Mouse (Mus musculus): ENCODE results near the gene Bik. TPM values are rescaled to one million over a fixed set of nuclear protein-coding genes. Genes with fewer than 3 reads are reported as not detected.

The Bik gene
- polyA plus RNA-seq, 1 experiment = 0.91 TPM

DNA sequence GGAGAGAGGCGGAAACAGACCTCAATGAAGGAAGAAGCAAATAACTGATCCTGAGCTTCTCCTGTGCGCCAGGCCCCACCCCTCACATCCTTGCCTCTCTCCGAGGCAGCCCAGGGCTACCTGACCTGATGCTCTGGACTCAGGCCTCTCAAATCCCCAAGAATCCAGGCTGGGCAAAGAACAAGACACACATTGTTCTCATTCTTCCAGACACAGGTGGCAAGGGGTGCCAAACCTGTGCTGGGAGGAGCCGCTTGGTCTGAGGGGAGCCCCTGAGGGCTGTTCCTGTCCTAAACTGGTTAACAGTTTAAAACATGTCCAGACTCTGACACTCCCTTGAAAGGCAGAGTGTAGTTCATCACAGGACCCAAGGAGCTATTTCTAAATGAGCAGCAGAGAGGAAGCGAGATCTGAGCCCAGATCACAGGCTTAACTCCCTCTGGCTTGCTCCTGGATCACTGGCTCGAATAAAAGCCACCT, 58.1 kb downstream of the Bik start:
- Histone ChIP-seq H3K27me3 (ENCODE audit: control insufficient read depth, insufficient read depth, insufficient read length) (no peaks in the 10 kb centered on the region), H3K79me3 (ENCODE audit: low read depth) (peaks cover 6% of the 10 kb centered on the region), H3ac (ENCODE audit: control insufficient read depth, insufficient read length, low read depth) (no peak overlapping the region), H3K36me3 (ENCODE audit: control insufficient read depth, insufficient read depth) (peaks cover 90% of the 10 kb centered on the region), H3K4me3 (ENCODE audit: insufficient read depth, poor library complexity, severe bottlenecking) (no peak overlapping the region), H3K79me2 (ENCODE audit: control insufficient read depth, insufficient read depth) (peaks cover 19% of the 10 kb centered on the region)
- TF ChIP-seq FOSL1 (IDR thresholded peaks at IDR 0.05; ENCODE audit: insufficient read depth, low read length, poor library complexity, severe bottlenecking) = no peak
- TF ChIP-seq CEBPB (IDR thresholded peaks at IDR 0.05; ENCODE audit: low read depth) = no peak

DNA sequence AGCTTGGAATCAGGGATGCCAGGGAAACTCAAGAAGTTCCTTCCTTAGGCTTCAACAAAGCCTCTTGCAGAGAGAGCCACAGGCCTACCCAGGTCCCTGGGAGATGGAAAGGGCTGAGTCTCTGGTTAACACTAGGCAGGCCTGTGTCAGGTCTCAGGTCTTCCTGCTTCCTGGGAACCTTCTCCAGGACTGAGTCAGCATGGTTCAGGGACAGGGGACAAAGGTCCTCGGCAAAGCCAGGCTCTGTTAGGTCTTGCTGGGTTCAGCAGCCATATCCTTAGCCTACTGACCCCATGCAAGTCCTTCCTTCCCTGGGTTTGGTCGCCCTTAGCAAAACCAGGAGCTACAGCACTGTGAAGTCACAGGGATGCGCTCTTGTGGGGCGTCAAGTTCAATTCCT, 64.2 kb downstream of the Bik start:
- H3K4me3 ChIP-seq (ENCODE audit: insufficient read depth, poor library complexity, severe bottlenecking) = no peak overlapping the region
- H3K27me3 ChIP-seq (ENCODE audit: control insufficient read depth, insufficient read depth, insufficient read length) = no peaks in the 10 kb centered on the region
- peaks cover 54% of the 10 kb centered on the region for H3K79me3 ChIP-seq (ENCODE audit: low read depth)
- H3K36me3 ChIP-seq (ENCODE audit: control insufficient read depth, insufficient read depth) = peaks cover 53% of the 10 kb centered on the region
- no peak overlapping the region for H3ac ChIP-seq (ENCODE audit: control insufficient read depth, insufficient read length, low read depth)
- no peak for TF ChIP-seq FOSL1 (IDR thresholded peaks at IDR 0.05; ENCODE audit: insufficient read depth, low read length, poor library complexity, severe bottlenecking)
- TF ChIP-seq CEBPB (IDR thresholded peaks at IDR 0.05; ENCODE audit: low read depth) = no peak
- no peak for TF ChIP-seq USF1 (IDR thresholded peaks at IDR 0.05; ENCODE audit: low read depth)
- TF ChIP-seq MYOG (IDR thresholded peaks at IDR 0.05; ENCODE audit: control insufficient read depth, extremely low read depth, insufficient read length) = no peak
- no peak for TF ChIP-seq CTCF (IDR thresholded peaks at IDR 0.05; ENCODE audit: control insufficient read depth, insufficient read depth, insufficient read length)
- no peak for TF ChIP-seq MYOD1 (IDR thresholded peaks at IDR 0.05; ENCODE audit: control insufficient read depth, insufficient read length, low read depth)
- TF ChIP-seq MAX (IDR thresholded peaks at IDR 0.05) = no peak
- peaks cover 71% of the 10 kb centered on the region for H3K79me2 ChIP-seq (ENCODE audit: control insufficient read depth, insufficient read depth)

DNA sequence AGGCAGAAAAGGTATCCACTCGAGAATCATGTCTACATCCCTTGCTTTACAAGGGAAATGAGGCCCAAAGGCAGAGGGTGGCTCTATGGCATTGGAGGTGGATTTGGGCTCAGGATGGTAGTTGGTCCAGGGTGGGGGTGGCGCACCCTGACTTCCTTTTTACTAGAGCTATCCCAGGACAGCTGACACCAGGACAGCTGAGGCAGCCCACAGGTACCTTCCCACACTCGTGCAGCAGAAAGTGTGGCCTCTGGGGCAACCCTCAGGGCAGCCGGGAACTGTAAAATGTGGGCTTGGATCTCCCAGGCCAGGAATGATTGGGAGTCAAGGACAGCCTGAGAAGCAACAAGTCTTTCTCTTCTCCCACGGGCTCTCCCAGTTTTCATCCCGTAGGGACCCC, 65.1 kb downstream of the Bik start:
- H3K79me3 ChIP-seq (ENCODE audit: low read depth) = peaks cover 54% of the 10 kb centered on the region
- H3K36me3 ChIP-seq (ENCODE audit: control insufficient read depth, insufficient read depth) = peaks cover 44% of the 10 kb centered on the region
- peaks cover 71% of the 10 kb centered on the region for H3K79me2 ChIP-seq (ENCODE audit: control insufficient read depth, insufficient read depth)
- no peaks in the 10 kb centered on the region for H3K27me3 ChIP-seq (ENCODE audit: control insufficient read depth, insufficient read depth, insufficient read length)
- H3K4me3 ChIP-seq (ENCODE audit: insufficient read depth, poor library complexity, severe bottlenecking) = no peak overlapping the region
- no peak overlapping the region for H3ac ChIP-seq (ENCODE audit: control insufficient read depth, insufficient read length, low read depth)
- no peak for TF ChIP-seq FOSL1 (IDR thresholded peaks at IDR 0.05; ENCODE audit: insufficient read depth, low read length, poor library complexity, severe bottlenecking)
- no peak for TF ChIP-seq MYOD1 (IDR thresholded peaks at IDR 0.05; ENCODE audit: control insufficient read depth, insufficient read length, low read depth)
- no peak for TF ChIP-seq CEBPB (IDR thresholded peaks at IDR 0.05; ENCODE audit: low read depth)
- TF ChIP-seq CTCF (IDR thresholded peaks at IDR 0.05; ENCODE audit: control insufficient read depth, insufficient read depth, insufficient read length) = no peak
- TF ChIP-seq MAX (IDR thresholded peaks at IDR 0.05) = no peak
- TF ChIP-seq MYOG (IDR thresholded peaks at IDR 0.05; ENCODE audit: control insufficient read depth, extremely low read depth, insufficient read length) = no peak
- TF ChIP-seq USF1 (IDR thresholded peaks at IDR 0.05; ENCODE audit: low read depth) = no peak

DNA sequence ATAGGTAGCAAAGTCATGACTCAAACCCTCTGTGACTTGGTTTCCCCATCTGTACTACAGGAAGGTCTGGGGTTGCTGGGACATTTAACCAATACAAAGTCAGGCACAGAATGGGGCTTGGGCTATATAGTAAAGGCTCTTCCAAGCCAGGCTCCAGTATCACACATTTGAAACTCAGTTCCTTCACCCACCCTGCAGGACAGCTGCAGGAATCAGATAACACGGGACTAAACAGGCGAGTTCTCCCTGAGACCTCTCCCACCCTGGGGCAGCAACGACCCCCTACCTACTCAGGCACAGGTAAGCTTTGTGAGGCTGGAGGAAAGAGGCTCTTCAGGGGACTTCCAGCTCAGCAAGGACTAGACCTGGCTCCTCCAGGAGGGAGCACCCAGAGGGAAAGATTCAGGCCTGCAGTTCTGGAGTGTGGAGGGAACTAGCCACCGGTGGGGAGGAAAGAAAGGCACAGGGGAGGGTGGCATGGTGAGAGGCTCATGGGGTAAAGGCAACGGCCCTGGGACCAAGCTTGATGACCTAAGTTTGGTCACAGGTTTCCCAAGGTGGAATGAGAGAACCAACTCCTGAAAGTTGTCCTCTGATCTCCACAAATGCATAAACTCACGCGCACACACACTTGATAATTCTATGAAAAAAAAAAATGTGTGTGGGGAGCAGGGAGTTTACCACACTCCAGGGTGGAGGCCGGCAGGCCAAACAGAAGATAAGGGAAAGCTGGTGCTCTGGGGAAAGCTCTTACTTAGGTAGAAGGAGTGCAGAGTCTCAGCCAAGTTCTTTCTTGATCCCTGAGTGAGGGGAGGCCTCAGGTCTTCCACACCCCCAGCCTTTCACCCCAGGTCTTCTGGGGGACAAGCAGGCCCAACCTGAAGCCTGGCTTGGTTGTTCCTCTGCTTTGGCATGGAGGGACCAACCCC, 65.9 kb downstream of the Bik start:
- Histone ChIP-seq H3K27me3 (ENCODE audit: control insufficient read depth, insufficient read depth, insufficient read length) (no peaks in the 10 kb centered on the region), H3ac (ENCODE audit: control insufficient read depth, insufficient read length, low read depth) (peak overlapping the region; percentile 38), H3K36me3 (ENCODE audit: control insufficient read depth, insufficient read depth) (peaks cover 37% of the 10 kb centered on the region), H3K4me3 (ENCODE audit: insufficient read depth, poor library complexity, severe bottlenecking) (no peak overlapping the region), H3K79me2 (ENCODE audit: control insufficient read depth, insufficient read depth) (peaks cover 71% of the 10 kb centered on the region), H3K79me3 (ENCODE audit: low read depth) (peaks cover 54% of the 10 kb centered on the region)
- TF ChIP-seq FOSL1 (IDR thresholded peaks at IDR 0.05; ENCODE audit: insufficient read depth, low read length, poor library complexity, severe bottlenecking) = no peak
- TF ChIP-seq USF1 (IDR thresholded peaks at IDR 0.05; ENCODE audit: low read depth) = no peak
- TF ChIP-seq CEBPB (IDR thresholded peaks at IDR 0.05; ENCODE audit: low read depth) = no peak
- TF ChIP-seq MAX (IDR thresholded peaks at IDR 0.05) = no peak
- no peak for TF ChIP-seq CTCF (IDR thresholded peaks at IDR 0.05; ENCODE audit: control insufficient read depth, insufficient read depth, insufficient read length)
- no peak for TF ChIP-seq MYOG (IDR thresholded peaks at IDR 0.05; ENCODE audit: control insufficient read depth, extremely low read depth, insufficient read length)
- no peak for TF ChIP-seq MYOD1 (IDR thresholded peaks at IDR 0.05; ENCODE audit: control insufficient read depth, insufficient read length, low read depth)

DNA sequence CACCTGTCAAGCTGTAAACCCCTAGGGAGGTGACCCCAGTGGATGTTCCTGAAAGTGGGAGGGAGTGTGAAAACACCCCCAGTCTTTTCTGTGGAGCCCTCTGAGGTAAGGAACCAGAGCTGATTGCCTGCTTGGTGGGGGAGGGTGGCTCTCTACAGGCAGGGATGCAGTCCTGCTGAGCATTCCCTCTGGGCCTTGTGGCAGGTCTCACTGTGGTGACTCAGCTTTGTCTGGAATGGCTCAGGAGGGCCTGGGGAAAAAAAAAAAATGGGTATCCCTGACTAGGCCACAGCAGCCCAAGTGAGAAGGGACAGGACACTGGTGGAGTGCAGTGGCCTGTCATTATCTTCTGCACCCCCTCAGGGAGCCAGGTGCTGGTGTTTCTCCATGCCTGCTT, 66.5 kb downstream of the Bik start:
- H3K4me3 ChIP-seq (ENCODE audit: insufficient read depth, poor library complexity, severe bottlenecking) = peak overlapping the region; percentile 95
- H3K36me3 ChIP-seq (ENCODE audit: control insufficient read depth, insufficient read depth) = peaks cover 31% of the 10 kb centered on the region
- TF ChIP-seq MYOG (IDR thresholded peaks at IDR 0.05; ENCODE audit: control insufficient read depth, extremely low read depth, insufficient read length) (no peak), MYOD1 (IDR thresholded peaks at IDR 0.05; ENCODE audit: control insufficient read depth, insufficient read length, low read depth) (peak; percentile 3), MAX (IDR thresholded peaks at IDR 0.05) (peak; percentile 24), USF1 (IDR thresholded peaks at IDR 0.05; ENCODE audit: low read depth) (no peak), FOSL1 (IDR thresholded peaks at IDR 0.05; ENCODE audit: insufficient read depth, low read length, poor library complexity, severe bottlenecking) (peak; percentile 35)
- H3K27me3 ChIP-seq (ENCODE audit: control insufficient read depth, insufficient read depth, insufficient read length) = no peaks in the 10 kb centered on the region
- H3K79me3 ChIP-seq (ENCODE audit: low read depth) = peaks cover 54% of the 10 kb centered on the region
- H3ac ChIP-seq (ENCODE audit: control insufficient read depth, insufficient read length, low read depth) = peak overlapping the region; percentile 47
- peaks cover 67% of the 10 kb centered on the region for H3K79me2 ChIP-seq (ENCODE audit: control insufficient read depth, insufficient read depth)

Data from C2C12 (cell line).